ENCODE assay signal across 12 mouse cellular contexts in the genomic region with DNA sequence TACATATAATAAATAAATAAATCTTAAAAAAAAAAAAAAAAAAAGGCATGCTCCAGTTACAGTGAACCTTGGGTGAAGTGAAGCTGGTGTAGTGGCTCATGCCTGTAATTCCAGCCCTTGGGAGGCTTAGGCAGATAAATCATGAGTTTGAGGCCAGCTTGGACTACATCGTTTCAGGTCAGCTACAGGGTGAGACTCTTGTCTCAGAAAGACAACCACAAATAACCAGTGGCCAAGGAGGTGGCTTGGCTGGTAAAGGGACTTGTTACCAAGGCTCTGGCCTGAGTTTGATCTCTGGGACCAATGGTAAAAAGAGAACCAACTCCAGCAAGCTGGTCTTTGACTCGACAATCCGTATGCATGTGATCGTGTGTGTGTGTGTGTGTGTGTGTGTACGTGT. TPM values are rescaled to one million over a fixed set of nuclear protein-coding genes. Genes with fewer than 3 reads are reported as not detected.
A peak's percentile ranks its signal among the peaks of the same experiment; 100 is the strongest.
DNase-seq lines count a peak whose midpoint lies in the region; ATAC-seq and TF ChIP-seq lines count a peak whose summit lies in the region.
"Had no signal": no experiment of that assay in that cellular context is flagged by ENCODE, and none has a peak within 500 bp of the region (broad histone marks: within the 10 kb centered on the region; RNA-seq: fewer than 3 reads in every experiment).

No protein-coding gene starts in this region.

- no peaks in the 10 kb centered on the region for H3K27me3 ChIP-seq in heart, embryonic 16.5 days (ENCODE audit: control insufficient read depth, insufficient read depth, low read length)
- peaks cover 28% of the 10 kb centered on the region for H3K27me3 ChIP-seq in neural tube, embryonic 13.5 days
- H3K27me3 ChIP-seq in liver, embryonic 11.5 days (replicated peaks; ENCODE audit: control insufficient read depth, insufficient read depth, low read length): no peaks in the 10 kb centered on the region
- H3K27me3 ChIP-seq in stomach, postnatal 0 days (ENCODE audit: control insufficient read depth, insufficient read depth, low read length): no peaks in the 10 kb centered on the region

- TF ChIP-seq EP300 in stomach, postnatal 0 days (optimal IDR thresholded peaks at IDR 0.05): no peak

- no peak for DNase-seq in heart, postnatal 25 days (ENCODE audit: low spot score)
- DNase-seq in neural tube, embryonic 10.5 days (ENCODE audit: extremely low spot score, low spot score): no peak
- DNase-seq in liver, embryonic 11.5 days (ENCODE audit: low spot score): no peak
- no peak for DNase-seq in stomach, postnatal 0 days (ENCODE audit: low spot score)
- no peak for DNase-seq in layer of hippocampus, adult 8-10 months (ENCODE audit: low spot score in 2 of 2)
- DNase-seq in embryo, embryonic 11 days: no peak
- DNase-seq: kidney, postnatal 4 days had no signal

- intact Hi-C loops in heart, postnatal 25 days (cut with DNase I): no loop called here

- no peak for ATAC-seq in heart, embryonic 16.5 days (replicated peaks; ENCODE audit: extremely low read depth, insufficient read depth, low FRiP score)
- ATAC-seq in neural tube, embryonic 13.5 days (ENCODE audit: low read depth): no peak
- no peak for ATAC-seq in liver, embryonic 11.5 days (replicated peaks; ENCODE audit: low FRiP score)
- no peak for ATAC-seq in stomach, postnatal 0 days (ENCODE audit: low FRiP score, low TSS enrichment)
- ATAC-seq: forebrain, embryonic 14.5 days had no signal

- no peaks in the 10 kb centered on the region for H3K9me3 ChIP-seq in heart, embryonic 16.5 days (replicated peaks; ENCODE audit: control insufficient read depth, low read length)
- H3K9me3 ChIP-seq in neural tube, embryonic 13.5 days: no peaks in the 10 kb centered on the region
- no peaks in the 10 kb centered on the region for H3K9me3 ChIP-seq in liver, embryonic 11.5 days (ENCODE audit: control insufficient read depth, low read length)
- H3K9me3 ChIP-seq in stomach, postnatal 0 days (ENCODE audit: control insufficient read depth, low read length): no peaks in the 10 kb centered on the region

- H3K9ac ChIP-seq in heart, embryonic 16.5 days (ENCODE audit: low read length): no peak overlapping the region
- no peak overlapping the region for H3K9ac ChIP-seq in neural tube, embryonic 13.5 days
- H3K9ac ChIP-seq in liver, embryonic 11.5 days (ENCODE audit: low read depth, low read length): 0 out of 2 replicates have a peak overlapping the region, but pooled peaks have one; percentile 37
- peak overlapping the region; percentile 48; the same call in 1 of the 2 replicates for H3K9ac ChIP-seq in stomach, postnatal 0 days (ENCODE audit: low read length)

- no peak overlapping the region for H3K27ac ChIP-seq in heart, embryonic 16.5 days (ENCODE audit: low read length)
- H3K27ac ChIP-seq in neural tube, embryonic 13.5 days (replicated peaks): no peak overlapping the region
- H3K27ac ChIP-seq in liver, embryonic 11.5 days (ENCODE audit: low read depth, low read length): peak overlapping the region; percentile 35; the same call in 1 of the 2 replicates
- no peak overlapping the region for H3K27ac ChIP-seq in stomach, postnatal 0 days (replicated peaks)

- H3K36me3 ChIP-seq in heart, embryonic 16.5 days (ENCODE audit: control insufficient read depth, insufficient read depth): peaks cover 14% of the 10 kb centered on the region; the same call in 1 of the 2 replicates
- no peaks in the 10 kb centered on the region for H3K36me3 ChIP-seq in neural tube, embryonic 13.5 days
- peaks cover 11% of the 10 kb centered on the region; the same call in 1 of the 2 replicates for H3K36me3 ChIP-seq in liver, embryonic 11.5 days (ENCODE audit: control insufficient read depth, insufficient read depth, low read length)
- no peaks in the 10 kb centered on the region for H3K36me3 ChIP-seq in stomach, postnatal 0 days (ENCODE audit: control insufficient read depth, insufficient read depth, low read length)

- H3K4me1 ChIP-seq in heart, embryonic 16.5 days (ENCODE audit: control insufficient read depth, insufficient read depth, low read length): peaks cover 30% of the 10 kb centered on the region
- H3K4me1 ChIP-seq in neural tube, embryonic 13.5 days (replicated peaks): peaks cover 3% of the 10 kb centered on the region; the same call in 1 of the 2 replicates
- H3K4me1 ChIP-seq in liver, embryonic 11.5 days (replicated peaks; ENCODE audit: control insufficient read depth, insufficient read depth, low read length): peaks cover 19% of the 10 kb centered on the region
- peaks cover 5% of the 10 kb centered on the region; the same call in 1 of the 2 replicates for H3K4me1 ChIP-seq in stomach, postnatal 0 days (replicated peaks; ENCODE audit: control insufficient read depth, insufficient read depth)

- peak overlapping the region; percentile 22; the same call in 1 of the 2 replicates for H3K4me3 ChIP-seq in heart, embryonic 16.5 days (ENCODE audit: low read length)
- H3K4me3 ChIP-seq in neural tube, embryonic 13.5 days: no peak overlapping the region
- no peak overlapping the region; the same call in 1 of the 2 replicates for H3K4me3 ChIP-seq in liver, embryonic 11.5 days (ENCODE audit: low read depth, low read length)
- H3K4me3 ChIP-seq in stomach, postnatal 0 days (ENCODE audit: low read depth, low read length): peak overlapping the region; percentile 22; the same call in 1 of the 2 replicates

- WGBS in heart, embryonic 16.5 days: 83% methylated on average over 5 of the region's 5 CpGs
- 89% methylated on average over 5 of the region's 5 CpGs for WGBS in neural tube, embryonic 13.5 days
- WGBS in liver, embryonic 11.5 days: 80% methylated on average over 5 of the region's 5 CpGs
- 84% methylated on average over 5 of the region's 5 CpGs for WGBS in stomach, postnatal 0 days

- H3K4me2 ChIP-seq in heart, embryonic 16.5 days (ENCODE audit: low read depth, low read length): peak overlapping the region; percentile 44
- H3K4me2 ChIP-seq in neural tube, embryonic 13.5 days: peak overlapping the region; percentile 4; the same call in 1 of the 2 replicates
- peak overlapping the region; percentile 78 for H3K4me2 ChIP-seq in liver, embryonic 11.5 days
- H3K4me2 ChIP-seq in stomach, postnatal 0 days (replicated peaks; ENCODE audit: low read depth): peak overlapping the region; percentile 77

- TF ChIP-seq CTCF in stomach, postnatal 0 days (IDR thresholded peaks at IDR 0.05; ENCODE audit: low read depth): no peak

RNA-seq across cellular contexts. Expression of gene Trim25, which starts 2.9 kb away (rescaled TPM):
- polyA plus RNA-seq in heart, embryonic 16.5 days (2015; fragmentation: Nextera tagmentation; extraction: Ambion mirVana): 18.3 and 22.1 TPM in 2 replicates
- total RNA-seq in heart, postnatal 25 days (2021): 10 to 100 TPM; 20.5 to 22.7 TPM
- polyA plus RNA-seq in neural tube, embryonic 13.5 days (2015; fragmentation: Nextera tagmentation; extraction: Ambion mirVana): 5.0 and 5.5 TPM in 2 replicates
- polyA plus RNA-seq in liver, embryonic 11.5 days (2014; fragmentation: Nextera tagmentation; extraction: Ambion mirVana): 20.6 and 21.1 TPM in 2 replicates
- polyA plus RNA-seq in stomach, postnatal 0 days (2015; fragmentation: Nextera tagmentation; extraction: Ambion mirVana): 28.3 and 29.5 TPM in 2 replicates
- total RNA-seq in layer of hippocampus, adult 8-10 months (2022): 1 to 10 TPM; 3.3 to 7.3 (median 4.7) TPM

RNA-seq across cellular contexts. Expression of gene Coil, which starts 32.0 kb away (rescaled TPM):
- 9.4 and 9.7 TPM in 2 replicates for polyA plus RNA-seq in heart, embryonic 16.5 days (2015; fragmentation: Nextera tagmentation; extraction: Ambion mirVana)
- total RNA-seq in heart, postnatal 25 days (2021): 1 to 10 TPM; 4.6 to 4.9 TPM
- 27.5 and 28.0 TPM in 2 replicates for polyA plus RNA-seq in neural tube, embryonic 13.5 days (2015; fragmentation: Nextera tagmentation; extraction: Ambion mirVana)
- polyA plus RNA-seq in liver, embryonic 11.5 days (2014; fragmentation: Nextera tagmentation; extraction: Ambion mirVana): 9.3 and 9.5 TPM in 2 replicates
- polyA plus RNA-seq in stomach, postnatal 0 days (2015; fragmentation: Nextera tagmentation; extraction: Ambion mirVana): 5.9 and 6.2 TPM in 2 replicates
- 10 to 100 TPM; 17.6 to 22.5 (median 19.0) TPM for total RNA-seq in layer of hippocampus, adult 8-10 months (2022)

RNA-seq across cellular contexts. Expression of gene Elobl, which starts 35.3 kb away (rescaled TPM):
- not detected in 2 replicates for polyA plus RNA-seq in heart, embryonic 16.5 days (2015; fragmentation: Nextera tagmentation; extraction: Ambion mirVana)
- not detected for total RNA-seq in heart, postnatal 25 days (2021)
- polyA plus RNA-seq in neural tube, embryonic 13.5 days (2015; fragmentation: Nextera tagmentation; extraction: Ambion mirVana): not detected in 2 replicates
- polyA plus RNA-seq in liver, embryonic 11.5 days (2014; fragmentation: Nextera tagmentation; extraction: Ambion mirVana): not detected in 2 replicates
- polyA plus RNA-seq in stomach, postnatal 0 days (2015; fragmentation: Nextera tagmentation; extraction: Ambion mirVana): not detected in 2 replicates
- not detected for total RNA-seq in layer of hippocampus, adult 8-10 months (2022)
- total RNA-seq: left cerebral cortex, postnatal 14 days; megakaryocyte-erythroid progenitor cell, adult 5-6 weeks had no signal
- polyA plus RNA-seq: forebrain, embryonic 14.5 days had no signal

RNA-seq across cellular contexts. Expression of gene Scpep1, which starts 46.8 kb away (rescaled TPM):
- 43.6 and 50.8 TPM in 2 replicates for polyA plus RNA-seq in heart, embryonic 16.5 days (2015; fragmentation: Nextera tagmentation; extraction: Ambion mirVana)
- 10 to 100 TPM; 16.8 to 20.3 TPM for total RNA-seq in heart, postnatal 25 days (2021)
- 25.7 and 27.4 TPM in 2 replicates for polyA plus RNA-seq in neural tube, embryonic 13.5 days (2015; fragmentation: Nextera tagmentation; extraction: Ambion mirVana)
- polyA plus RNA-seq in liver, embryonic 11.5 days (2014; fragmentation: Nextera tagmentation; extraction: Ambion mirVana): 57.4 and 59.4 TPM in 2 replicates
- 67.2 and 67.8 TPM in 2 replicates for polyA plus RNA-seq in stomach, postnatal 0 days (2015; fragmentation: Nextera tagmentation; extraction: Ambion mirVana)
- 10 to 100 TPM; 15.8 to 24.7 (median 19.9) TPM for total RNA-seq in layer of hippocampus, adult 8-10 months (2022)

Comparison
In these comparisons a context has a peak if more than half of its experiments do, and no peak if none do; other contexts are left out.
1. H3K4me2 ChIP-seq: peak in every context shown above with its lines; median percentile 78 in liver, embryonic 11.5 days; 77 in stomach, postnatal 0 days; 44 in heart, embryonic 16.5 days; 4 in neural tube, embryonic 13.5 days.
2. H3K4me3 ChIP-seq: peak in heart, embryonic 16.5 days (single experiment) and stomach, postnatal 0 days (single experiment); none in neural tube, embryonic 13.5 days (single experiment) and liver, embryonic 11.5 days (single experiment).
3. H3K9ac ChIP-seq: peak in liver, embryonic 11.5 days (single experiment) and stomach, postnatal 0 days (single experiment); none in heart, embryonic 16.5 days (single experiment) and neural tube, embryonic 13.5 days (single experiment).